Mouse (Mus musculus): Measurements from ENCODE around the gene Ccdc157. TPM values are rescaled to one million over a fixed set of nuclear protein-coding genes. Genes with fewer than 3 reads are reported as not detected.
"Not testable (repeated sequence)": the region's sequence is repeated elsewhere in the genome, so short reads cannot be mapped to it uniquely, and the experiment has no call there.

Gene Ccdc157
- total RNA-seq, 2 experiments from 2014 or later = 1.8 to 1.9 TPM

DNA sequence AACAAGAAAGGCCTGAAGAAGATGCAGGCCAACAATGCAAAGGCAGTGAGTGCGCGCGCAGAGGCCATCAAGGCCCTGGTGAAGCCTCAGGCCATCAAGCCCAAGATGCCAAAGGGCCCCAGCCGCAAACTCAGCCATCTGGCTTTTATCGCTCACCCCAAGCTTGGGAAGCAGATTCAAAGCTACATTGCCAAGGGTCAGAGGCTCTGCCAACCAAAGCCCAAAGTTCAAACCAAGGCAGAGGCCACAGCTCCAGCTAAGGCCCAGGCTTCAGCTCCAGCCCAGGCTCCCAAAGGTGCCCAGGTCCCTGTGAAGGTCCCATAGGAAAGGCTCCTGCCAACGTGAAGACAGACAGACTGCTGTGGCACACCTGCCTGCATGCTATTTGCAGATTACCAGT lies 52.2 kb downstream of the Ccdc157 start:
- DNase-seq (ENCODE audit: low spot score) = not testable (repeated sequence)

DNA sequence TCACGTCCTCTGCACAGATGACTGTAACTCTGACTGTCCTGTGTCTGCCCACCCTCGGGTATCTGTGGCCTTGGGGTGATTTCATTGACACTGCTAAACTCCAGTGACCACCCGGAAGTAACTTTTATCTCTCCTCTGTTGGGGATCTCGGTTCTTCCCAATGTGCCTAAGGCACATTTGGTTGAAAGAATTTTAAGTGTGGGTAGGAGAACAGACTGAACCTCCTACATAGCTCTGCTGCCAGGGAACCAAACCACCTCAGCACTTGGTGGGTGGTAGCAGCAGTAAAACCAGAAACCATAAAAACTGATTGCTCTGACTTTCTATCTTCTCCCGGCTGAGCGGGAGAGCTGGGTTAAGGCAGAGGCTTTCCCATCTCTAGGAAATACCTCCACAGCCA lies 54.6 kb downstream of the Ccdc157 start:
- DNase-seq (ENCODE audit: low spot score) = no peak

DNA sequence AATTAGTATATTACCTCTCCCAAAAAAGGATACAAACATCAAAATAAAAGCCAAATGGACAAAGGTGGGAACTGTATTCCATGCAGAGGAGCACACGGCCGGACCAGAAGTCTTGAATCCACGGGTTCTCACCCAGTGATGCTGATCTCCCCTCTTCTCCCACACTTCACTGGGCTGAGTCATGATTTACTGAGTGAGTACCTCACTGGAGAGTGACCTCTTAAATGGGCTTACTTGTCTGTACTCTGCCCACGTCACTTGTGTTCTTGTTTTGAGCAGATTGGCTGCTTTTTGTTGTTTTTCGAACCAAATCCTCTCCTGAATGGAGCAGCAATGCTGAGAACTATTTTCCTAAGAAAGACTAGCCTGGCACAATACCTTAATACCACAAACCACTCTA lies 55.1 kb downstream of the Ccdc157 start:
- DNase-seq (ENCODE audit: low spot score) = no peak

DNA sequence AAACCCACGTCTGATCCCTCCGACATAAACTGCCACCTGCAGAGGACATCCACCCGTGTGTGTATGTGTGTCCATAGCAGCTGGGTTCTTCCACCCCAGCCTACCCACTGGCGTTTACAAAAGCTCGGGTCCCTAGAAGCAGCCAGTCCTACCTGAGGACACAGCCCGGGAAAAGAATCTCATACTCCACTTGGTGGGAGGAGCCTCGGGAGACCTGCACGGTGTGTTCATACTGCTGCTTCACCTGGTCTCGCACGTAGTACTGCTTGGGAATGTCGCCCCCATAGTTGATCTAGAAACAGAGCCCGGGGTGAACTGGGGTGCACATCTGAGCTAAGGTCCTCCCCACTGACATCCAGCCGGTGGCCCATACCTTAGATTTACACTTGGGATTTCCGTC lies 56.6 kb downstream of the Ccdc157 start:
- DNase-seq (ENCODE audit: low spot score) = no peak

- no peak for DNase-seq (ENCODE audit: low spot score)
Observed at GRCm38 (mm10) chr11:4101851-4102250, 58.2 kb downstream of the Ccdc157 start.

- DNase-seq (ENCODE audit: low spot score) = no peak
Observed at GRCm38 (mm10) chr11:4099447-4099846, 60.6 kb downstream of the Ccdc157 start.

DNA sequence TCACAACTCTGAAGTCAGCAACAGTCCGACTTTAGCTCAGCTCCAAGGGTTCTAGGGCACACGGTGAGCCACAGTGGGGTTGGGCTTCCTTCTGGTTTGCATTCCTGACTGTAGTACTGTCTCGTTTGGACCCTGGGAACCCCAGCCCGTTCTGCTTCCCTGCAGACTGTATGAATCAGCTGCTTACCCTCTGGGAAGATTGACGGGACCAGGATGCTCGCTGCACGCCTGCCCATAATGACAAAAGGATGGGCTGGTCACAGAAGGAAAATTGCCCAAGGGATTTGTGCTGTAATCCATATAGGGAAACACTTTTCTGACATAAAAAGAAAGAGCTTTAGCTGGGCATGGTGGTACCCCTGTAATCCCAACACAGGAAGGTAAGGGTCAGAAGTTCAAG lies 61.3 kb downstream of the Ccdc157 start:
- no peak for DNase-seq (ENCODE audit: low spot score)

DNA sequence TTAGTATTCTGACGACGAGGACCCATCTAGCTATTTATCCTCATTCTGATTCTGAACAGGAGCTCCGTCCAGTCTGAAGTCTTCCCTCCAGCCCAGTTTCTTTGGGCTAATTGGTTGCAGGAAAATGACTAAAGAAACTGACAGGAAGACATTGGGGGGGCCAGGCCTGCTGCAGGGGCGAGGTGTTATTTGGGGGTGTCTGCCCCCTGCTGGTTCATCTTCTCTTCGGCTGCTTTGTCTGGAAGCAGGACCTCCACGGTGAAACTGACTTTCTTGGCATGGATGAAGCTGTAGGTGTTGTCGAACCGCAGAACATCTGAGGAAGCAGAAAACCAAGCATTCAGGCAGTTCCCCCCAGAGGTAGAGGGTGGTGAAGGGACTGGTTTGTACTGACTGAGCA lies 62.0 kb downstream of the Ccdc157 start:
- DNase-seq (ENCODE audit: low spot score) = no peak

DNA sequence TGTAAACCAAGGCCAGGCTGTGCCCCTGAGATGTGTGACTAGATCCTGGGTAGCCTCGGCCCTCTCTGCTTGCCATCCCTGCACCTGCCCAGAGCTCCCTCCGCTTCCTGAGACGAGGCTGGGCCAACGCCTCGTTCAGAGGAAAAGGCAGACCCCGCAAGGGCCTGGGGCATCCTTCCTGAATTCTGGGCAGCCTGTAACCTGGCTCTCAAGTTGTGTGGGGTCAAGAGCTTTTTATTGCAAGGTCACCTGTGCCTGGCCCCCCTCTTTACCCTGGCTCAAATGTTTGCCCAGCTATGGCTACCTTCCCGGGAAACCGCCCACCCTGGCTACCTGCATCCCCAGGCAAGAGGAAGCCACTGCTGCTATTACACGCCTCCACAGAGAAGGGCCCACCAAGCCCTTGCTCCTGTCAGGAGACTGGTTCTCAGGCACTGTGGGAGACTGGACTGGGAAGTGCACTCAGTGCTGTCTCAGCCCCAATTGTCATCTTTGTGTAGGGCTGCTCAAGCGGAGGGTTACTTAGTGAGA lies 62.9 kb downstream of the Ccdc157 start:
- DNase-seq (ENCODE audit: low spot score) = no peak

DNA sequence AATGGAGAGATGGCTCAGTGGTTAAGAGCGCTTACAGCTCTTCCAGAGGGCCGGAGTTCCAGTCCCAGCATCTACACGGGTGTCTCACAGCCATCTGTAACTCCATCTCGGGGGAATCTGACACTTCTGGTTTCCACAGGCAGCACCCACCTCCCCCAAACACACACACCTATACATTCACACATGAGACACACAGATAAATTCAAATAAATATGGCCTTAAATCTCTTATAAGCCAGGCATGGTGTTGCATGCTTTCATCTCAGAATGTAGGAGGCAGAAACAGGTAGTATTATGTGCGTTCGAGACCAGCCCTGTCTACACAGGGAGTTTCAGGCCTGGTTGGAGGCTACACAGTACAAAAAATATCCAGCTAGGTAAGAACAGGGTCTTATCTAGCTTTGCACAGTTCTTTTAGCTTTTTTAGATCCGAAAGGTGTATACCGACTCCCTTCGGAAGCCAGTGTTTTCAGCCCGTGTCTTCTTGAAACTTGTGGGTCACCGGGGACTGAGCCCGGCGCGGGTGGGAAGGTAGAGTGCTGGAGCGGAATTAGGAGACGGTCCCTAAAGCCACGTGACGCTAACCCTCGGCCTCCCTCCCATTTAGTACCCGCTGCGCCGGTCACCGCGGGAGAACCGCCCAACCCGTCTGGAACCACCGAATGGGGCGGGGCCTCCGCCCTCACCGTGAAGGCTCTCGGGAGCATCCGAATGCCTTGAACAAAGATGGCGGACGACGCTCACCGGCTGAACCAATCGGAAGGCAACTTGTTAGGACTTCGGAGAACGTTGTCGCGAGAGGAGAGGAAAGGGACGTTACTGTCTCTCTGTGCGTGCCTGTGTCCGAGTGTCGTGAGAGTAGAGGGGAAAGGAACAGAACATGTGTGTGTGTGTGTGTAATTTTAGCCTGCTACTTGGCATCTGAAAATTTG lies 63.8 kb downstream of the Ccdc157 start:
- DNase-seq (ENCODE audit: low spot score) = peak; percentile 99

- DNase-seq (ENCODE audit: low spot score) = peak; percentile 60
Observed at GRCm38 (mm10) chr11:4095171-4096053, 64.7 kb downstream of the Ccdc157 start, which contains the start of gene Mtfp1. TSS of gene Mtfp1 (minus strand) at chr11:4095445.

- peak; percentile 68 for DNase-seq (ENCODE audit: low spot score)
Observed at GRCm38 (mm10) chr11:4094378-4095170, 65.5 kb downstream of the Ccdc157 start.

DNA sequence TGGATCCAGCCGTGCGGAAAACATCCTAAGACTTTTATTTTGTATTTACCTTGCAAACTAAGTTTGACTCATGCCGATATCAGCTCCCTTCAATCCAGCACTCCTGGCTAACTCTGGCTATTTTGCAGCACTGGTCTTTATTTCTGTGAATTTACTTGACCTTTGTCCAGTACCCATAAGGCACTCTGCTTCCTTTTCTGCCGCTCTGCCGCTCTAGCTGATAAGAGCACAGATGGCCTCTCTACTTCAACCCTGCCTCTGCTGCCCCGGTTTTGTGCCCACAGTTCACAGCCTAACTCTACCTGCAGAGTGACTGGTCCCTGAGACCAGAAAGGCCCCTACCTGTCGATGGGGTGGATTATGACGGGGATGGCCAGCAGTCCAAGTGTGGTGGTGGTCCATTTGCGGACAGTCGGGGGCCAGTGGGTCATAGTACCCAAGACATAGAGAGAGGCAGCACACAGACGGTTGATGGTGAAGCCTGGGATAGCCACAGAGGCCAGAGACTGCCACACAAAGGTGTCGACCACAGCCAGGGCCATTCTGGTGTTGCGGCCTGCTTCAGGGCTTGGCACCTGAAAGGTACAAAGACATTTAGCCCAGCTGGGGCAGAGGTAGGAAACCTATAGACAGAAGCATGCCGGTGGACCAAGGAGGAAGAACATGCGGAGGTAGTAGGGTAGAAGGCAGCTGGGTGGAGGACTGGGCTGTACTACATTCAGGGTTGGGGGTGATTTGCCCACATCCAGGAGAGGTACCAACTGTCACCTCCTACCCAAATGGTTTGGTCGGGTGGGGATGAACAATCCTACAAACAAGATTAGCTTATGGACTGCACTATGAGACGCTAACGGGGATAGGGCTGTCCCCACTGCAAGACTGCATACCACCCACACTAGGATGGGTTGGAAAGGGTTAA lies 66.4 kb downstream of the Ccdc157 start:
- no peak for DNase-seq (ENCODE audit: low spot score)

Small RNA genes lying within 50 kb of the gene (microRNA-seq; reads per million reads assigned to microRNA genes)
- 2.4 reads per million for gene Mir3060

Other genes starting within 250 kb of the Ccdc157 start
- gene Slc35e4, start 245.6 kb downstream of the Ccdc157 start, total RNA-seq (2021) = 10 to 100 TPM; 16.5 to 30.9 TPM
- 10 to 100 TPM; 15.8 to 17.0 TPM for gene Tcn2, start 228.1 kb downstream of the Ccdc157 start, total RNA-seq (2021)
- gene Pes1, start 196.3 kb downstream of the Ccdc157 start, total RNA-seq (2021) = 10 to 100 TPM; 31.0 to 31.8 TPM
- gene 4930556J24Rik, start 183.5 kb downstream of the Ccdc157 start, total RNA-seq (2021) = not detected
- under 1 TPM in 1 of 2 experiments, not detected in 1; 0.12 TPM for gene Gal3st1, start 176.7 kb downstream of the Ccdc157 start, total RNA-seq (2021)
- gene Sec14l4, start 128.8 kb downstream of the Ccdc157 start, total RNA-seq (2021) = not detected
- gene Sec14l3, start 95.5 kb downstream of the Ccdc157 start, total RNA-seq (2021) = not detected
- 10 to 100 TPM; 39.2 to 51.4 TPM for gene Mtfp1, start 64.8 kb downstream of the Ccdc157 start, total RNA-seq (2021)
- under 1 TPM; 0.09 to 0.33 TPM for gene Sec14l2, start 36.9 kb downstream of the Ccdc157 start, total RNA-seq (2021)
- gene Rnf215, start 25.1 kb downstream of the Ccdc157 start, total RNA-seq (2021) = 1 to 10 TPM; 3.3 to 4.5 TPM
- 10 to 100 TPM; 15.0 to 18.6 TPM for gene Sf3a1, start 57 bp upstream of the Ccdc157 start, total RNA-seq (2021)
- gene Tbc1d10a, start 26.5 kb upstream of the Ccdc157 start, total RNA-seq (2021) = 1 to 10 TPM; 3.5 to 3.8 TPM
- gene Castor1, start 57.9 kb upstream of the Ccdc157 start, total RNA-seq (2021) = 1 to 10 TPM; 1.8 to 2.9 TPM
- gene Osm, start 76.1 kb upstream of the Ccdc157 start, total RNA-seq (2021) = not detected
- gene Lif, start 97.3 kb upstream of the Ccdc157 start, total RNA-seq (2021) = under 1 TPM; 0.11 to 0.21 TPM